Mouse (Mus musculus): ENCODE measurements at regions not wholly inside any gene's neighbourhood (a gene's known extent, or its start where the extent isn't known, plus 50 kb on each side); places are given as distances from the start of the nearest gene placed in this dataset.
A peak's percentile ranks its signal among the peaks of the same experiment; 100 is the strongest.

- DNase-seq (ENCODE audit: low read depth) = no peak
- TF ChIP-seq CTCF (IDR thresholded peaks at IDR 0.05; ENCODE audit: borderline replicate concordance, extremely low read depth, insufficient read depth, insufficient read length) (no peak), POLR2A (IDR thresholded peaks at IDR 0.05; ENCODE audit: borderline replicate concordance, extremely low read depth, insufficient read depth, insufficient read length, poor library complexity, severe bottlenecking) (no peak)
Measured at GRCm38 (mm10) chr1:41887556-41887955, 808.0 kb upstream of the Pou3f3 start.

GRCm38 (mm10) chr1:41888213-41888612, 807.4 kb upstream of the Pou3f3 start:
- DNase-seq (ENCODE audit: low read depth) = peak; percentile 85
- no peak for TF ChIP-seq CTCF (IDR thresholded peaks at IDR 0.05; ENCODE audit: borderline replicate concordance, extremely low read depth, insufficient read depth, insufficient read length)
- TF ChIP-seq POLR2A (IDR thresholded peaks at IDR 0.05; ENCODE audit: borderline replicate concordance, extremely low read depth, insufficient read depth, insufficient read length, poor library complexity, severe bottlenecking) = no peak

GRCm38 (mm10) chr1:41888966-41889365, 806.6 kb upstream of the Pou3f3 start:
- TF ChIP-seq CTCF (IDR thresholded peaks at IDR 0.05; ENCODE audit: borderline replicate concordance, extremely low read depth, insufficient read depth, insufficient read length) = no peak
- TF ChIP-seq POLR2A (IDR thresholded peaks at IDR 0.05; ENCODE audit: borderline replicate concordance, extremely low read depth, insufficient read depth, insufficient read length, poor library complexity, severe bottlenecking) = no peak
- DNase-seq (ENCODE audit: low read depth) = peak; percentile 41

- peak; percentile 54 for DNase-seq (ENCODE audit: low read depth)
- TF ChIP-seq POLR2A (IDR thresholded peaks at IDR 0.05; ENCODE audit: borderline replicate concordance, extremely low read depth, insufficient read depth, insufficient read length, poor library complexity, severe bottlenecking) = no peak
Measured at GRCm38 (mm10) chr1:41889940-41890339, 805.6 kb upstream of the Pou3f3 start.

GRCm38 (mm10) chr1:41890714-41891689, 804.6 kb upstream of the Pou3f3 start:
- TF ChIP-seq POLR2A (IDR thresholded peaks at IDR 0.05; ENCODE audit: borderline replicate concordance, extremely low read depth, insufficient read depth, insufficient read length, poor library complexity, severe bottlenecking) (no peak), CTCF (IDR thresholded peaks at IDR 0.05; ENCODE audit: borderline replicate concordance, extremely low read depth, insufficient read depth, insufficient read length) (no peak)
- peak; percentile 73 for DNase-seq (ENCODE audit: low read depth)

- TF ChIP-seq CTCF (IDR thresholded peaks at IDR 0.05; ENCODE audit: borderline replicate concordance, extremely low read depth, insufficient read depth, insufficient read length) (no peak), POLR2A (IDR thresholded peaks at IDR 0.05; ENCODE audit: borderline replicate concordance, extremely low read depth, insufficient read depth, insufficient read length, poor library complexity, severe bottlenecking) (no peak)
- DNase-seq (ENCODE audit: low read depth) = peak; percentile 87
Measured at GRCm38 (mm10) chr1:41891730-41892129, 803.8 kb upstream of the Pou3f3 start.

GRCm38 (mm10) chr1:41892376-41892775, 803.2 kb upstream of the Pou3f3 start:
- TF ChIP-seq POLR2A (IDR thresholded peaks at IDR 0.05; ENCODE audit: borderline replicate concordance, extremely low read depth, insufficient read depth, insufficient read length, poor library complexity, severe bottlenecking) (no peak), CTCF (IDR thresholded peaks at IDR 0.05; ENCODE audit: borderline replicate concordance, extremely low read depth, insufficient read depth, insufficient read length) (no peak)
- DNase-seq (ENCODE audit: low read depth) = peak; percentile 85

- TF ChIP-seq CTCF (IDR thresholded peaks at IDR 0.05; ENCODE audit: borderline replicate concordance, extremely low read depth, insufficient read depth, insufficient read length) (peak; percentile 56; the same call in 1 of the 2 replicates), POLR2A (IDR thresholded peaks at IDR 0.05; ENCODE audit: borderline replicate concordance, extremely low read depth, insufficient read depth, insufficient read length, poor library complexity, severe bottlenecking) (no peak)
- peak; percentile 86 for DNase-seq (ENCODE audit: low read depth)
Measured at GRCm38 (mm10) chr1:41897768-41898330, 797.7 kb upstream of the Pou3f3 start.

GRCm38 (mm10) chr1:41900370-41900769, 795.2 kb upstream of the Pou3f3 start:
- no peak for DNase-seq (ENCODE audit: low read depth)
- no peak for TF ChIP-seq CTCF (IDR thresholded peaks at IDR 0.05; ENCODE audit: borderline replicate concordance, extremely low read depth, insufficient read depth, insufficient read length)
- TF ChIP-seq POLR2A (IDR thresholded peaks at IDR 0.05; ENCODE audit: borderline replicate concordance, extremely low read depth, insufficient read depth, insufficient read length, poor library complexity, severe bottlenecking) = no peak

GRCm38 (mm10) chr1:41905971-41906370, 789.6 kb upstream of the Pou3f3 start:
- TF ChIP-seq CTCF (IDR thresholded peaks at IDR 0.05; ENCODE audit: borderline replicate concordance, extremely low read depth, insufficient read depth, insufficient read length) = no peak

GRCm38 (mm10) chr1:41908001-41908807, 787.4 kb upstream of the Pou3f3 start:
- no peak for DNase-seq (ENCODE audit: low read depth)

More at GRCm38 (mm10) chr1:41905971-41906370, 789.6 kb upstream of the Pou3f3 start:
- DNase-seq (ENCODE audit: low read depth) = no peak

More at GRCm38 (mm10) chr1:41908001-41908807, 787.4 kb upstream of the Pou3f3 start:
- TF ChIP-seq CTCF (IDR thresholded peaks at IDR 0.05; ENCODE audit: borderline replicate concordance, extremely low read depth, insufficient read depth, insufficient read length) (no peak), POLR2A (IDR thresholded peaks at IDR 0.05; ENCODE audit: borderline replicate concordance, extremely low read depth, insufficient read depth, insufficient read length, poor library complexity, severe bottlenecking) (no peak)

Data from brain, embryonic 14.5 days (tissue).